Comparison of ENCODE assay signal across 9 mouse cellular contexts in genomic region chr13:93718948-93719347, GRCm38 (mm10). TPM values are rescaled to one million over a fixed set of nuclear protein-coding genes. Genes with fewer than 3 reads are reported as not detected.
A peak's percentile ranks its signal among the peaks of the same experiment; 100 is the strongest.
DNase-seq lines count a peak whose midpoint lies in the region; ATAC-seq and TF ChIP-seq lines count a peak whose summit lies in the region.
"Had no signal": no experiment of that assay in that cellular context is flagged by ENCODE, and none has a peak within 500 bp of the region (broad histone marks: within the 10 kb centered on the region; RNA-seq: fewer than 3 reads in every experiment).

No protein-coding gene starts in this region.

- TF ChIP-seq CTCF in CH12.LX (conservative IDR thresholded peaks at IDR 0.05 in 1 of 2, IDR thresholded peaks at IDR 0.05 in 1 of 2; ENCODE audit: low read depth in 2 of 2, low read length in 2 of 2) = peak; percentile 44 to 89

- H3K9me3 ChIP-seq in CH12.LX (replicated peaks; ENCODE audit: low read length) = no peaks in the 10 kb centered on the region
- no peaks in the 10 kb centered on the region for H3K9me3 ChIP-seq in lung, embryonic 16.5 days (ENCODE audit: control insufficient read depth, low read length)
- H3K9me3 ChIP-seq: liver, embryonic 13.5 days had no signal

- no peaks in the 10 kb centered on the region for H3K36me3 ChIP-seq in CH12.LX (replicated peaks in 1 of 2; ENCODE audit: control insufficient read depth in 1 of 2, insufficient read depth in 1 of 2, low read length in 1 of 2)
- H3K36me3 ChIP-seq in lung, embryonic 16.5 days (ENCODE audit: control insufficient read depth, insufficient read depth, low read length) = no peaks in the 10 kb centered on the region
- H3K36me3 ChIP-seq: liver, embryonic 13.5 days had no signal

- H3K4me3 ChIP-seq in CH12.LX (replicated peaks in 1 of 3; ENCODE audit: low read depth in 2 of 3, low read length in 2 of 3, poor library complexity in 1 of 3) = no peak overlapping the region
- 0 out of 2 replicates have a peak overlapping the region, but pooled peaks have one; percentile 6 for H3K4me3 ChIP-seq in lung, embryonic 16.5 days (ENCODE audit: low read length)
- H3K4me3 ChIP-seq: liver, embryonic 13.5 days had no signal

- WGBS in lung, embryonic 16.5 days = under 1% methylated on average over 7 of the region's 7 CpGs

- H3K4me2 ChIP-seq in CH12.LX (ENCODE audit: insufficient read depth, low read depth, poor library complexity, severe bottlenecking) = peak overlapping the region; percentile 46; the same call in 1 of the 2 replicates
- 0 out of 2 replicates have a peak overlapping the region, but pooled peaks have one; percentile 9 for H3K4me2 ChIP-seq in lung, embryonic 16.5 days (ENCODE audit: low read depth, low read length)
- H3K4me2 ChIP-seq: liver, embryonic 13.5 days had no signal

- no peaks in the 10 kb centered on the region for H3K27me3 ChIP-seq in CH12.LX (replicated peaks)
- H3K27me3 ChIP-seq in lung, embryonic 16.5 days (ENCODE audit: control insufficient read depth, insufficient read depth, low read depth, low read length) = no peaks in the 10 kb centered on the region
- H3K27me3 ChIP-seq: liver, embryonic 13.5 days had no signal

- dilution Hi-C loops in CH12.LX (cut with MboI; ENCODE audit: extremely low pct_ligation_motif_present, extremely low pct_unique_long_range_greater_than_20kb, low sequenced_read_pairs) = no loop called here

- TF ChIP-seq POLR2A in CH12.LX (IDR thresholded peaks at IDR 0.05; ENCODE audit: low read depth, low read length) = no peak

- DNase-seq in 416B (ENCODE audit: low read depth) (peak; percentile 72), CH12.LX (ENCODE audit: extremely low read depth) (peak; percentile 67)
- peak; percentile 47 for DNase-seq in cerebellum, adult 11 months
- peak; percentile 86 to 87 for DNase-seq in kidney, postnatal 4 days
- DNase-seq in right cerebral cortex, postnatal 25 days = peak; percentile 69
- DNase-seq: liver, embryonic 13.5 days had no signal

- in situ Hi-C loops in CH12.LX (cut with MboI; ENCODE audit: low pct_ligation_motif_present, low pct_unique_long_range_greater_than_20kb, low sequenced_read_pairs) = loop anchor here (25.0 kb wide), 3 partner anchors 382 to 957 kb away; no protein-coding TSS in a partner anchor

- TF ChIP-seq RAD21 in CH12.LX (IDR thresholded peaks at IDR 0.05; ENCODE audit: low read depth, low read length) = peak; percentile 88

- H3K27ac ChIP-seq in CH12.LX (ENCODE audit: insufficient read depth, low read depth) = no peak overlapping the region
- no peak overlapping the region for H3K27ac ChIP-seq in lung, embryonic 16.5 days (ENCODE audit: low read length)
- H3K27ac ChIP-seq: liver, embryonic 13.5 days had no signal

- H3K9ac ChIP-seq in CH12.LX (ENCODE audit: insufficient read depth, low read depth) = no peak overlapping the region; the same call in 1 of the 2 replicates
- H3K9ac ChIP-seq in lung, embryonic 16.5 days (ENCODE audit: low read length) = 0 out of 2 replicates have a peak overlapping the region, but pooled peaks have one; percentile 18
- H3K9ac ChIP-seq: liver, embryonic 13.5 days had no signal

- H3K4me1 ChIP-seq in CH12.LX (ENCODE audit: control insufficient read depth in 1 of 2, insufficient read depth in 2 of 2) = peaks cover 4 to 17% of the 10 kb centered on the region in 2 experiments
- H3K4me1 ChIP-seq in lung, embryonic 16.5 days (replicated peaks; ENCODE audit: control insufficient read depth, insufficient read depth, low read length) = no peaks in the 10 kb centered on the region
- H3K4me1 ChIP-seq: liver, embryonic 13.5 days had no signal

- H3K79me2 ChIP-seq in CH12.LX (replicated peaks; ENCODE audit: control insufficient read depth, extremely low read depth, insufficient read depth, poor library complexity, severe bottlenecking) = no peaks in the 10 kb centered on the region

- ATAC-seq in frontal cortex, adult (ENCODE audit: low TSS enrichment) = peak; percentile 69
- ATAC-seq in lung, embryonic 16.5 days (ENCODE audit: low read depth) = no peak
- ATAC-seq in erythroblast, adult 5-6 weeks (replicated peaks; ENCODE audit: low FRiP score, poor library complexity, severe bottlenecking) = no peak

- no peak for TF ChIP-seq EP300 in CH12.LX (IDR thresholded peaks at IDR 0.05; ENCODE audit: low read length)

TF ChIP-seq in CH12.LX, 34 proteins besides CTCF, POLR2A, EP300 and RAD21:
- TF ChIP-seq MAX (IDR thresholded peaks at IDR 0.05; ENCODE audit: low read length) (no peak), POLR2AphosphoS2 (IDR thresholded peaks at IDR 0.05; ENCODE audit: low read depth, low read length) (no peak), GABPA (IDR thresholded peaks at IDR 0.05; ENCODE audit: insufficient replicate concordance, low read depth, low read length) (no peak), MXI1 (IDR thresholded peaks at IDR 0.05; ENCODE audit: low read depth, low read length) (no peak), MEF2A (IDR thresholded peaks at IDR 0.05; ENCODE audit: borderline replicate concordance, low read depth, low read length) (0 out of 2 replicates have a peak, but pooled peaks have one; percentile 28), NRF1 (IDR thresholded peaks at IDR 0.05; ENCODE audit: low read depth, low read length) (no peak), ETS1 (conservative IDR thresholded peaks at IDR 0.05; ENCODE audit: low read depth, low read length) (no peak), CHD1 (IDR thresholded peaks at IDR 0.05; ENCODE audit: low read depth, low read length) (no peak), MYC (IDR thresholded peaks at IDR 0.05; ENCODE audit: low read depth, low read length) (no peak), ZMIZ1 (IDR thresholded peaks at IDR 0.05; ENCODE audit: low read depth, low read length) (no peak), ZC3H11A (IDR thresholded peaks at IDR 0.05; ENCODE audit: low read depth, low read length) (peak; percentile 39; the same call in 1 of the 2 replicates), ZKSCAN1 (IDR thresholded peaks at IDR 0.05; ENCODE audit: borderline replicate concordance, low read depth, low read length) (peak; percentile 46; the same call in 1 of the 2 replicates), USF1 (IDR thresholded peaks at IDR 0.05; ENCODE audit: low read depth, low read length) (no peak), ZNF384 (IDR thresholded peaks at IDR 0.05; ENCODE audit: low read depth, low read length) (peak; percentile 93), JUN (IDR thresholded peaks at IDR 0.05; ENCODE audit: insufficient read depth, low read depth, low read length) (no peak), CHD2 (IDR thresholded peaks at IDR 0.05; ENCODE audit: low read length) (no peak), MAZ (IDR thresholded peaks at IDR 0.05; ENCODE audit: low read depth, low read length) (no peak), SIN3A (IDR thresholded peaks at IDR 0.05; ENCODE audit: low read length) (no peak), ELF1 (IDR thresholded peaks at IDR 0.05; ENCODE audit: low read depth, low read length) (no peak), UBTF (IDR thresholded peaks at IDR 0.05; ENCODE audit: low read depth, low read length) (no peak), NELFE (IDR thresholded peaks at IDR 0.05; ENCODE audit: low read depth, low read length) (no peak), TCF12 (IDR thresholded peaks at IDR 0.05; ENCODE audit: low read depth, low read length) (no peak), HCFC1 (IDR thresholded peaks at IDR 0.05; ENCODE audit: low read depth, low read length) (no peak), BHLHE40 (IDR thresholded peaks at IDR 0.05; ENCODE audit: low read depth, low read length) (no peak), RCOR1 (conservative IDR thresholded peaks at IDR 0.05; ENCODE audit: low read depth, low read length) (no peak), SMC3 (IDR thresholded peaks at IDR 0.05; ENCODE audit: low read depth, low read length) (peak; percentile 63), USF2 (conservative IDR thresholded peaks at IDR 0.05; ENCODE audit: low read depth, low read length) (no peak), PAX5 (IDR thresholded peaks at IDR 0.05; ENCODE audit: low read length) (no peak), JUND (conservative IDR thresholded peaks at IDR 0.05; ENCODE audit: low read depth, low read length) (no peak), TBP (conservative IDR thresholded peaks at IDR 0.05; ENCODE audit: low read depth, low read length) (no peak), IRF4 (IDR thresholded peaks at IDR 0.05; ENCODE audit: low read depth, low read length) (peak; percentile 10; the same call in 1 of the 2 replicates), MAFK (IDR thresholded peaks at IDR 0.05; ENCODE audit: insufficient replicate concordance, low read length) (no peak), KAT2A (IDR thresholded peaks at IDR 0.05; ENCODE audit: insufficient replicate concordance, low read length) (no peak), E2F4 (IDR thresholded peaks at IDR 0.05; ENCODE audit: insufficient replicate concordance, low read depth, low read length) (no peak)
TF ChIP-seq in CH12.LX: peak in this region for 6.

RNA-seq across cellular contexts. Expression of gene Dmgdh, which starts 44.7 kb away (rescaled TPM):
- total RNA-seq in CH12.LX (2012; rRNA removed) (not detected in 2 replicates), CH12.LX (2014; rRNA removed) (0.14 and 0.20 TPM in 2 replicates)
- polyA plus RNA-seq in CH12.LX (2012; ENCODE audit: insufficient read length, low read depth) = 0.19 and 0.27 TPM in 2 replicates
- polyA plus RNA-seq in lung, embryonic 16.5 days (2015; fragmentation: Nextera tagmentation; extraction: Ambion mirVana) = 0.26 TPM in 1 of 2 replicates, not detected in the other
- not detected in 2 replicates for total RNA-seq in erythroblast, adult 5-6 weeks (2015; ENCODE audit: low replicate concordance)
- not detected in 2 replicates for total RNA-seq in erythroblast, adult 5-6 weeks (2017; ENCODE audit: low replicate concordance)

RNA-seq across cellular contexts. Expression of gene Bhmt2, which starts 44.8 kb away (rescaled TPM):
- not detected in 2 replicates for total RNA-seq in CH12.LX (2012; rRNA removed)
- not detected in 2 replicates for total RNA-seq in CH12.LX (2014; rRNA removed)
- polyA plus RNA-seq in CH12.LX (2012; ENCODE audit: insufficient read length, low read depth) = not detected in 2 replicates
- polyA plus RNA-seq in lung, embryonic 16.5 days (2015; fragmentation: Nextera tagmentation; extraction: Ambion mirVana) = 0.10 and 0.52 TPM in 2 replicates
- total RNA-seq in erythroblast, adult 5-6 weeks (2015; ENCODE audit: low replicate concordance) = not detected in 2 replicates
- total RNA-seq in erythroblast, adult 5-6 weeks (2017; ENCODE audit: low replicate concordance) = not detected in 2 replicates

RNA-seq across cellular contexts. Expression of gene Arsb, which starts 52.5 kb away (rescaled TPM):
- total RNA-seq in CH12.LX (2012; rRNA removed) = 1.0 TPM in 2 replicates
- total RNA-seq in CH12.LX (2014; rRNA removed) = 1.5 and 2.0 TPM in 2 replicates
- 7.8 and 9.8 TPM in 2 replicates for polyA plus RNA-seq in CH12.LX (2012; ENCODE audit: insufficient read length, low read depth)
- polyA plus RNA-seq in lung, embryonic 16.5 days (2015; fragmentation: Nextera tagmentation; extraction: Ambion mirVana) = 15.2 and 17.2 TPM in 2 replicates
- 41.9 and 43.3 TPM in 2 replicates for total RNA-seq in erythroblast, adult 5-6 weeks (2015; ENCODE audit: low replicate concordance)
- 7.8 and 8.7 TPM in 2 replicates for total RNA-seq in erythroblast, adult 5-6 weeks (2017; ENCODE audit: low replicate concordance)
